Mouse (Mus musculus) forebrain, embryonic 11.5 days (tissue): Measurements from ENCODE around the gene Xaf1. TPM values are rescaled to one million over a fixed set of nuclear protein-coding genes. Genes with fewer than 3 reads are reported as not detected.

Experiments
- ATAC-seq: fragments of 200-750 bp; cut with Nextera tagmentation; replicated peaks from 2 replicates; pipeline ENCODE4 v1.8.0; 2017; ENCODE audit warnings: moderate TSS enrichment; ENCODE audit not compliant: low FRiP score
- DNase-seq: peaks from one replicate; pipeline ENCODE4 v3.0.0-alpha.2; 2017; ENCODE audit warnings: low spot score
- H3K27ac ChIP-seq: fragments of 300-500 bp; sonication (generic); 2 replicates; pipeline ENCODE4 v1.5.1; 2014; ENCODE audit warnings: low read depth, low read length
- H3K27me3 ChIP-seq: fragments of 300-500 bp; sonication (generic); 2 replicates; pipeline ENCODE4 v1.6.1; 2014; ENCODE audit warnings: mild to moderate bottlenecking, low read length, mixed read lengths; ENCODE audit not compliant: control insufficient read depth, insufficient read depth
- H3K36me3 ChIP-seq: fragments of 300-500 bp; sonication (generic); 2 replicates; pipeline ENCODE4 v1.6.1; 2014; ENCODE audit warnings: mild to moderate bottlenecking, low read length, moderate library complexity, mixed read lengths; ENCODE audit not compliant: control insufficient read depth, insufficient read depth
- H3K4me1 ChIP-seq: fragments of 300-500 bp; sonication (generic); replicated peaks from 2 replicates; pipeline ENCODE4 v1.6.1; 2014; ENCODE audit warnings: low read length, mixed read lengths; ENCODE audit not compliant: control insufficient read depth, insufficient read depth
- H3K4me2 ChIP-seq: fragments of 300-500 bp; sonication (generic); 2 replicates; pipeline ENCODE4 v1.6.1; 2014; ENCODE audit warnings: low read depth, mild to moderate bottlenecking, low read length, moderate library complexity, mixed read lengths; ENCODE audit not compliant: severe bottlenecking
- H3K4me3 ChIP-seq: fragments of 300-500 bp; sonication (generic); 2 replicates; pipeline ENCODE4 v1.5.1; 2014; ENCODE audit warnings: low read depth, low read length
- H3K9ac ChIP-seq: fragments of 300-500 bp; sonication (generic); 2 replicates; pipeline ENCODE4 v1.6.1; 2014; ENCODE audit warnings: low read length
- H3K9me3 ChIP-seq: fragments of 300-500 bp; sonication (generic); 2 replicates; pipeline ENCODE4 v1.6.1; 2016; ENCODE audit warnings: low read length, mixed read lengths; ENCODE audit not compliant: control insufficient read depth
- WGBS: fragments of 180-500 bp; shearing (Covaris S2); extraction: QIAGEN DNeasy Blood & Tissue Kit; methylation state at CpG from one replicate; pipeline ENCODE4 v1.1.7; 2014; 5-methylcytosine and 5-hydroxymethylcytosine counted together
- polyA plus RNA-seq: library from polyadenylated mRNA; unstranded; fragments of >200 nt; fragmentation: Nextera tagmentation; extraction: Ambion mirVana; gene quantifications from 2 replicates; pipeline ENCODE4 v1.2.1, GENCODE M21; 2014

Xaf1 gene
- 1.4 and 2.4 TPM in 2 replicates for polyA plus RNA-seq

GRCm38 (mm10) chr11:72301334-72301733 lies at the start of gene Xaf1:
Gene Xaf1, plus strand, starts transcription at chr11:72301629.
- 33% methylated on average over 6 of the region's 6 CpGs for WGBS
- Histone ChIP-seq H3K27ac (no peak within 1 kb of the TSS), H3K27me3 (no peaks in the 10 kb centered on the region), H3K9me3 (no peaks in the 10 kb centered on the region), H3K36me3 (no peaks in the 10 kb centered on the region), H3K9ac (no peak within 1 kb of the TSS), H3K4me1 (no peaks in the 10 kb centered on the region), H3K4me2 (no peak within 1 kb of the TSS), H3K4me3 (no peak within 1 kb of the TSS)
- ATAC-seq (no peak), DNase-seq (no peak)

GRCm38 (mm10) chr11:72255629-72256028 lies 45.8 kb upstream of the Xaf1 start:
- peak; percentile 2 for DNase-seq
- no peak overlapping the region for H3K9ac ChIP-seq
- no peak overlapping the region for H3K4me3 ChIP-seq
- no peaks in the 10 kb centered on the region for H3K9me3 ChIP-seq
- H3K27me3 ChIP-seq: no peaks in the 10 kb centered on the region
- H3K27ac ChIP-seq: no peak overlapping the region
- H3K36me3 ChIP-seq: no peaks in the 10 kb centered on the region
- 89% methylated on average over 4 of the region's 4 CpGs for WGBS
- H3K4me2 ChIP-seq: no peak overlapping the region
- ATAC-seq: no peak
- no peaks in the 10 kb centered on the region for H3K4me1 ChIP-seq

- Histone ChIP-seq H3K4me3 (no peak overlapping the region), H3K27me3 (no peaks in the 10 kb centered on the region), H3K4me1 (no peaks in the 10 kb centered on the region), H3K9me3 (no peaks in the 10 kb centered on the region), H3K36me3 (no peaks in the 10 kb centered on the region), H3K9ac (no peak overlapping the region), H3K27ac (no peak overlapping the region), H3K4me2 (no peak overlapping the region)
- WGBS: 77% methylated on average over 2 of the region's 2 CpGs
- DNase-seq (no peak), ATAC-seq (no peak)
Measured at GRCm38 (mm10) chr11:72256441-72256840, 45.0 kb upstream of the Xaf1 start.

- no peaks in the 10 kb centered on the region for H3K9me3 ChIP-seq
- H3K36me3 ChIP-seq: no peaks in the 10 kb centered on the region
- 4% methylated on average over 11 of the region's 11 CpGs for WGBS
- H3K9ac ChIP-seq: no peak overlapping the region
- no peak overlapping the region; the same call in 1 of the 2 replicates for H3K4me2 ChIP-seq
- H3K27me3 ChIP-seq: peaks cover 18% of the 10 kb centered on the region
- DNase-seq (peak; percentile 50), ATAC-seq (no peak)
- H3K4me3 ChIP-seq: no peak overlapping the region
- no peaks in the 10 kb centered on the region for H3K4me1 ChIP-seq
- no peak overlapping the region for H3K27ac ChIP-seq
Measured at GRCm38 (mm10) chr11:72265483-72265882, 35.9 kb upstream of the Xaf1 start.

GRCm38 (mm10) chr11:72266207-72266959 lies 35.0 kb upstream of the Xaf1 start:
- Histone ChIP-seq H3K36me3 (no peaks in the 10 kb centered on the region), H3K4me1 (no peaks in the 10 kb centered on the region), H3K27me3 (peaks cover 18% of the 10 kb centered on the region), H3K4me3 (peak overlapping the region; percentile 30), H3K4me2 (peak overlapping the region; percentile 67), H3K9ac (peak overlapping the region; percentile 20; the same call in 1 of the 2 replicates), H3K9me3 (no peaks in the 10 kb centered on the region), H3K27ac (no peak overlapping the region)
- WGBS: 1% methylated on average over 46 of the region's 46 CpGs
- peak; percentile 83 for DNase-seq
- peak; percentile 85 for ATAC-seq

GRCm38 (mm10) chr11:72266960-72267560 lies 34.4 kb upstream of the Xaf1 start, which contains the start of gene Slc13a5:
Gene Slc13a5, minus strand, starts transcription at chr11:72267222.
- H3K9ac ChIP-seq: peak within 1 kb of the TSS; percentile 20; the same call in 1 of the 2 replicates
- peak; percentile 30 for ATAC-seq
- peak within 1 kb of the TSS; percentile 30 for H3K4me3 ChIP-seq
- peak; percentile 66 for DNase-seq
- 2% methylated on average over 36 of the region's 36 CpGs for WGBS
- H3K4me1 ChIP-seq: no peaks in the 10 kb centered on the region
- peak within 1 kb of the TSS; percentile 67 for H3K4me2 ChIP-seq
- H3K27me3 ChIP-seq: peaks cover 18% of the 10 kb centered on the region
- no peak within 1 kb of the TSS for H3K27ac ChIP-seq
- no peaks in the 10 kb centered on the region for H3K9me3 ChIP-seq
- H3K36me3 ChIP-seq: no peaks in the 10 kb centered on the region

GRCm38 (mm10) chr11:72271761-72272160 lies 29.7 kb upstream of the Xaf1 start:
- no peak overlapping the region for H3K9ac ChIP-seq

GRCm38 (mm10) chr11:72273341-72273740 lies 28.1 kb upstream of the Xaf1 start:
- no peak for ATAC-seq
- WGBS: 81% methylated on average over 3 of the region's 3 CpGs
- Histone ChIP-seq H3K27me3 (no peaks in the 10 kb centered on the region), H3K4me1 (no peaks in the 10 kb centered on the region), H3K4me2 (no peak overlapping the region), H3K9me3 (no peaks in the 10 kb centered on the region), H3K9ac (no peak overlapping the region), H3K4me3 (no peak overlapping the region), H3K36me3 (no peaks in the 10 kb centered on the region), H3K27ac (no peak overlapping the region)
- no peak for DNase-seq

More at GRCm38 (mm10) chr11:72271761-72272160, 29.7 kb upstream of the Xaf1 start:
- no peak overlapping the region for H3K27ac ChIP-seq
- H3K4me1 ChIP-seq: no peaks in the 10 kb centered on the region
- DNase-seq (no peak), ATAC-seq (no peak)
- 76% methylated on average over 1 of the region's 1 CpGs for WGBS
- no peaks in the 10 kb centered on the region for H3K9me3 ChIP-seq
- H3K4me3 ChIP-seq: no peak overlapping the region
- no peaks in the 10 kb centered on the region for H3K36me3 ChIP-seq
- H3K4me2 ChIP-seq: no peak overlapping the region
- no peaks in the 10 kb centered on the region for H3K27me3 ChIP-seq
